Mouse (Mus musculus) forebrain, embryonic 16.5 days (tissue): ENCODE data around the gene Cpeb1. TPM values are rescaled to one million over a fixed set of nuclear protein-coding genes. Genes with fewer than 3 reads are reported as not detected.

Experiments
- ATAC-seq: fragments of 200-750 bp; cut with Nextera tagmentation; 2 replicates; pipeline ENCODE4 v1.8.0; 2017; ENCODE audit warnings: mild to moderate bottlenecking, moderate library complexity
- H3K27ac ChIP-seq: fragments of 300-500 bp; sonication (generic); 2 replicates; pipeline ENCODE4 v1.5.1; 2014; ENCODE audit warnings: low read length, control low read depth
- H3K27me3 ChIP-seq: fragments of 300-500 bp; sonication (generic); replicated peaks from 2 replicates; pipeline ENCODE4 v1.6.1; 2014; ENCODE audit warnings: low read length; ENCODE audit not compliant: control insufficient read depth, insufficient read depth
- H3K36me3 ChIP-seq: fragments of 300-500 bp; sonication (generic); 2 replicates; pipeline ENCODE4 v1.6.1; 2014; ENCODE audit not compliant: control insufficient read depth, insufficient read depth
- H3K4me1 ChIP-seq: fragments of 300-500 bp; sonication (generic); replicated peaks from 2 replicates; pipeline ENCODE4 v1.6.1; 2014; ENCODE audit warnings: low read length; ENCODE audit not compliant: control insufficient read depth, insufficient read depth
- H3K4me2 ChIP-seq: fragments of 300-500 bp; sonication (generic); 2 replicates; pipeline ENCODE4 v1.6.1; 2014; ENCODE audit warnings: mild to moderate bottlenecking, low read length, control low read depth
- H3K4me3 ChIP-seq: fragments of 300-500 bp; sonication (generic); replicated peaks from 2 replicates; pipeline ENCODE4 v1.5.1; 2014; ENCODE audit warnings: mild to moderate bottlenecking, low read length, control low read depth
- H3K9ac ChIP-seq: fragments of 300-500 bp; sonication (generic); replicated peaks from 2 replicates; pipeline ENCODE4 v1.6.1; 2014; ENCODE audit warnings: low read depth, low read length, control low read depth
- H3K9me3 ChIP-seq: fragments of 300-500 bp; sonication (generic); 2 replicates; pipeline ENCODE4 v1.6.1; 2016; ENCODE audit warnings: low read length; ENCODE audit not compliant: control insufficient read depth
- WGBS: fragments of 180-500 bp; shearing (Covaris S2); extraction: QIAGEN DNeasy Blood & Tissue Kit; methylation state at CpG from one replicate; pipeline ENCODE4 v1.1.7; 2014; 5-methylcytosine and 5-hydroxymethylcytosine counted together
- polyA plus RNA-seq: library from polyadenylated mRNA; unstranded; fragments of >200 nt; fragmentation: Nextera tagmentation; extraction: Ambion mirVana; gene quantifications from 2 replicates; pipeline ENCODE4 v1.2.1, GENCODE M21; 2015

Gene Cpeb1
- polyA plus RNA-seq, 1 experiment from 2014 or later = 2.9 TPM

- Histone ChIP-seq H3K4me3 (no peak overlapping the region), H3K9me3 (no peaks in the 10 kb centered on the region), H3K9ac (no peak overlapping the region), H3K4me1 (no peaks in the 10 kb centered on the region), H3K27me3 (no peaks in the 10 kb centered on the region), H3K4me2 (no peak overlapping the region), H3K27ac (no peak overlapping the region), H3K36me3 (no peaks in the 10 kb centered on the region)
- no peak for ATAC-seq
- 95% methylated on average over 6 of the region's 6 CpGs for WGBS
Observed at GRCm38 (mm10) chr7:81319749-81320148, 135.5 kb downstream of the Cpeb1 start.

- H3K36me3 ChIP-seq = no peaks in the 10 kb centered on the region
- no peaks in the 10 kb centered on the region for H3K27me3 ChIP-seq
- H3K9ac ChIP-seq = no peak overlapping the region
- ATAC-seq = no peak
- no peak overlapping the region for H3K27ac ChIP-seq
- WGBS = 76% methylated on average over 8 of the region's 8 CpGs
- no peaks in the 10 kb centered on the region for H3K4me1 ChIP-seq
- H3K4me2 ChIP-seq = no peak overlapping the region
- H3K4me3 ChIP-seq = no peak overlapping the region
- no peaks in the 10 kb centered on the region for H3K9me3 ChIP-seq
Observed at GRCm38 (mm10) chr7:81315583-81315982, 139.7 kb downstream of the Cpeb1 start.

GRCm38 (mm10) chr7:81311581-81311980 lies 143.7 kb downstream of the Cpeb1 start:
- H3K4me1 ChIP-seq = no peaks in the 10 kb centered on the region
- H3K9me3 ChIP-seq = no peaks in the 10 kb centered on the region
- H3K27me3 ChIP-seq = no peaks in the 10 kb centered on the region
- H3K9ac ChIP-seq = no peak overlapping the region
- H3K27ac ChIP-seq = no peak overlapping the region
- no peaks in the 10 kb centered on the region for H3K36me3 ChIP-seq
- no peak for ATAC-seq
- H3K4me3 ChIP-seq = no peak overlapping the region
- no peak overlapping the region for H3K4me2 ChIP-seq

GRCm38 (mm10) chr7:81311130-81311529 lies 144.1 kb downstream of the Cpeb1 start:
- no peak overlapping the region for H3K27ac ChIP-seq
- no peak overlapping the region for H3K9ac ChIP-seq
- H3K4me2 ChIP-seq = no peak overlapping the region
- 92% methylated on average over 1 of the region's 1 CpGs for WGBS
- H3K36me3 ChIP-seq = no peaks in the 10 kb centered on the region
- no peak for ATAC-seq
- no peaks in the 10 kb centered on the region for H3K9me3 ChIP-seq
- H3K4me1 ChIP-seq = no peaks in the 10 kb centered on the region
- no peaks in the 10 kb centered on the region for H3K27me3 ChIP-seq
- H3K4me3 ChIP-seq = no peak overlapping the region

- Histone ChIP-seq H3K9ac (no peak overlapping the region), H3K27ac (no peak overlapping the region), H3K9me3 (no peaks in the 10 kb centered on the region), H3K4me1 (no peaks in the 10 kb centered on the region), H3K4me2 (no peak overlapping the region), H3K4me3 (no peak overlapping the region), H3K27me3 (no peaks in the 10 kb centered on the region), H3K36me3 (no peaks in the 10 kb centered on the region)
- ATAC-seq = no peak
- 93% methylated on average over 6 of the region's 6 CpGs for WGBS
Observed at GRCm38 (mm10) chr7:81309247-81309646, 146.0 kb downstream of the Cpeb1 start.

GRCm38 (mm10) chr7:81307735-81308134 lies 147.5 kb downstream of the Cpeb1 start:
- Histone ChIP-seq H3K4me2 (no peak overlapping the region), H3K36me3 (no peaks in the 10 kb centered on the region), H3K9ac (no peak overlapping the region), H3K9me3 (no peaks in the 10 kb centered on the region), H3K4me3 (no peak overlapping the region), H3K27ac (no peak overlapping the region), H3K27me3 (no peaks in the 10 kb centered on the region), H3K4me1 (no peaks in the 10 kb centered on the region)
- 66% methylated on average over 8 of the region's 8 CpGs for WGBS
- no peak for ATAC-seq

- WGBS = 94% methylated on average over 5 of the region's 5 CpGs
- no peak for ATAC-seq
Observed at GRCm38 (mm10) chr7:81304675-81305074, 150.6 kb downstream of the Cpeb1 start.

GRCm38 (mm10) chr7:81304100-81304499 lies 151.2 kb downstream of the Cpeb1 start:
- H3K36me3 ChIP-seq = no peaks in the 10 kb centered on the region
- H3K27ac ChIP-seq = no peak overlapping the region
- 84% methylated on average over 5 of the region's 5 CpGs for WGBS
- H3K4me1 ChIP-seq = no peaks in the 10 kb centered on the region
- ATAC-seq = no peak
- H3K27me3 ChIP-seq = no peaks in the 10 kb centered on the region
- no peak overlapping the region for H3K4me3 ChIP-seq
- no peak overlapping the region for H3K9ac ChIP-seq
- no peak overlapping the region for H3K4me2 ChIP-seq
- H3K9me3 ChIP-seq = no peaks in the 10 kb centered on the region

More at GRCm38 (mm10) chr7:81304675-81305074, 150.6 kb downstream of the Cpeb1 start:
- Histone ChIP-seq H3K4me1 (no peaks in the 10 kb centered on the region), H3K9me3 (no peaks in the 10 kb centered on the region), H3K9ac (no peak overlapping the region), H3K4me2 (no peak overlapping the region), H3K27ac (no peak overlapping the region), H3K36me3 (no peaks in the 10 kb centered on the region), H3K27me3 (no peaks in the 10 kb centered on the region), H3K4me3 (no peak overlapping the region)

GRCm38 (mm10) chr7:81303682-81304081 lies 151.6 kb downstream of the Cpeb1 start:
- 100% methylated on average over 2 of the region's 2 CpGs for WGBS
- H3K4me1 ChIP-seq = no peaks in the 10 kb centered on the region
- no peak for ATAC-seq

GRCm38 (mm10) chr7:81301323-81301722 lies 153.9 kb downstream of the Cpeb1 start:
- no peak overlapping the region for H3K9ac ChIP-seq
- H3K9me3 ChIP-seq = no peaks in the 10 kb centered on the region
- ATAC-seq = no peak
- no peak overlapping the region for H3K4me3 ChIP-seq
- no peak overlapping the region for H3K4me2 ChIP-seq
- H3K27ac ChIP-seq = no peak overlapping the region
- no peaks in the 10 kb centered on the region for H3K27me3 ChIP-seq
- WGBS = 40% methylated on average over 7 of the region's 7 CpGs
- H3K36me3 ChIP-seq = no peaks in the 10 kb centered on the region
- H3K4me1 ChIP-seq = no peaks in the 10 kb centered on the region

More at GRCm38 (mm10) chr7:81303682-81304081, 151.6 kb downstream of the Cpeb1 start:
- Histone ChIP-seq H3K36me3 (no peaks in the 10 kb centered on the region), H3K4me3 (no peak overlapping the region), H3K27ac (no peak overlapping the region), H3K9ac (no peak overlapping the region), H3K4me2 (no peak overlapping the region), H3K9me3 (no peaks in the 10 kb centered on the region), H3K27me3 (no peaks in the 10 kb centered on the region)
